Mouse (Mus musculus) neutrophil, adult 5-6 weeks (primary cell): Measurements from ENCODE around the gene Hist1h2ae. TPM values are rescaled to one million over a fixed set of nuclear protein-coding genes. Genes with fewer than 3 reads are reported as not detected.
"Not testable (repeated sequence)": the region's sequence is repeated elsewhere in the genome, so short reads cannot be mapped to it uniquely, and the experiment has no call there.

Experiments used
- ATAC-seq: fragments of 151-379, 151-347 bp; 2 replicates; pipeline ENCODE4 v1.8.0; 2017; ENCODE audit warnings: mild to moderate bottlenecking, moderate TSS enrichment; ENCODE audit not compliant: insufficient number of reproducible peaks, poor library complexity, low FRiP score, severe bottlenecking; ENCODE audit errors: extremely low read depth
- total RNA-seq: library from RNA; stranded (forward); fragments of 200-1000 nt; gene quantifications from 2 replicates; pipeline ENCODE4 v1.2.3, GENCODE M21; 2017

Hist1h2ae gene
- total RNA-seq, 1 experiment from 2014 or later = 13.6 TPM

DNA sequence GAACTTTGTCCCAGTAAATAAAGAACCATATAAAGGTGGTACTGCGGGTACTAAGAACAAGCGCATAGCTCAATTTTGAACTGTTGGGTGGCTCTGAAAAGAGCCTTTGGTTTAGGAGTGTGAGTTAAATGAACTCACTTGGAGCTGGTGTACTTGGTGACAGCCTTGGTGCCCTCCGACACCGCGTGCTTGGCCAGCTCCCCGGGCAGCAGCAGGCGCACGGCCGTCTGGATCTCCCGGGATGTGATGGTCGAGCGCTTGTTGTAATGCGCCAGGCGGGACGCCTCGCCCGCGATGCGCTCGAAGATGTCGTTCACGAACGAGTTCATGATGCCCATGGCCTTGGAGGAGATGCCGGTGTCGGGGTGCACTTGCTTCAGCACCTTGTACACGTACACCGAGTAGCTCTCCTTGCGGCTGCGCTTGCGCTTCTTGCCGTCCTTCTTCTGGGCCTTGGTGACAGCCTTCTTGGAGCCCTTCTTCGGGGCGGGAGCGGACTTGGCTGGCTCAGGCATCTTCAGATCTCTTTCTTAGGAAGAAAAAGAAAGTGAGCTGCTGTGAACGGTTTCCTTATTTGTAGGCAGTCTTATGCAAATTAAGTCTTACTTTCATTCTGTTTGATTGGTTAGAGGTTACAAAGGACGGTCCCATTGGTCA, 14.6 kb upstream of the Hist1h2ae start:
- peak; percentile 86 for ATAC-seq

- ATAC-seq = peak; percentile 42; the same call in 1 of the 2 replicates
Measured at GRCm38 (mm10) chr13:23585029-23585441, 14.0 kb upstream of the Hist1h2ae start.

DNA sequence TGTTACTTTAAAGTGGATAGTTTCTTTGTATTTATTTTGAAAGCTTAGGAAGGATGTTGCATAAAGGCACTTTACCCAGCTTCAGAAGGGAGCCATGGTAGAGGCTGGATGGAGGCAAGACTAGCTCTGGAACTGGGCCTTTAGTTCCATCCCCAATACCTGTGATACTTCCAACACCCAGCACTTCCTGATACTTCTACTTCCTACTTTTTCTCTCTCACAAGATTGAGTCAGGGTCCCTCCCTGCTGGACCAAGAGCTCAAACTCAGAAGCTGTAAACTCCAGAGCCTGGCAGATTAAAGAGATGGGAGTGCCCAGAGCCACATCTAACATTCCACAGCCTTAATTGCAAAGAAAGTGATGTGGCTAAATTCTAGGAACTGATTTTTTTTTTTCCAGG, 13.3 kb upstream of the Hist1h2ae start:
- no peak for ATAC-seq

- ATAC-seq = no peak
Measured at GRCm38 (mm10) chr13:23583387-23584068, 12.5 kb upstream of the Hist1h2ae start.

- ATAC-seq = no peak
Measured at GRCm38 (mm10) chr13:23582219-23583056, 11.4 kb upstream of the Hist1h2ae start.

DNA sequence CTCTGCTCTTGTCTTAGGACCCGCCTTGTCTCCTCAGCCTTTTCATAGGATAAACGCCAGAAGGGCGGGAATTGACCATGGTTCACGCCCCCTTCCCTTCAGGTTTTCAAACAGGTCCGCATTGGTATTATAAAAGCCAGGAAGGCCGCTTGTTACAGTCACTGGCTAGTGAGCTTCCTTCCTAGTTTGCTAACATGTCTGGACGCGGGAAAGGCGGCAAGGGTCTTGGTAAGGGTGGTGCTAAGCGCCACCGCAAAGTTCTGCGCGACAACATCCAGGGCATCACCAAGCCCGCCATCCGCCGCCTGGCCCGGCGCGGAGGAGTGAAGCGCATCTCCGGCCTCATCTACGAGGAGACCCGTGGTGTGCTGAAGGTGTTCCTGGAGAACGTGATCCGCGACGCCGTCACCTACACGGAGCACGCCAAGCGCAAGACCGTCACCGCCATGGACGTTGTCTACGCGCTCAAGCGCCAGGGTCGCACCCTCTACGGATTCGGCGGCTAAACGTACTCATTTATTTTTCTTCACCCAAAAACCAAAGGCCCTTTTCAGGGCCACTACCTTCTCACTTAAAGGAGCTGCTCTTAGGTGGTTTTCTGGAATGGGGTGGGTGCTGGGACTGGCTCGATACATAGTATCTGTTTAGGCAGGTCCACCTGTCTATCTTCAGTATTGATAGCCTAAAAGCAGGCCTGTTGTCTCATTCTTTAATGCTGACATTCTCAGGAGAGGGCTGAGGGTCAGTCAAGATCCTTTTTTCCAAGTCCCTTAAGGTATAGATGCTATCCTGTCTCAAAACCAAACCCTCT, 10.6 kb upstream of the Hist1h2ae start, which contains the start of gene Hist1h4d:
Gene Hist1h4d (plus strand): TSS at position 191 of the 811 bp plus-strand sequence.
- ATAC-seq = peak; percentile 62

DNA sequence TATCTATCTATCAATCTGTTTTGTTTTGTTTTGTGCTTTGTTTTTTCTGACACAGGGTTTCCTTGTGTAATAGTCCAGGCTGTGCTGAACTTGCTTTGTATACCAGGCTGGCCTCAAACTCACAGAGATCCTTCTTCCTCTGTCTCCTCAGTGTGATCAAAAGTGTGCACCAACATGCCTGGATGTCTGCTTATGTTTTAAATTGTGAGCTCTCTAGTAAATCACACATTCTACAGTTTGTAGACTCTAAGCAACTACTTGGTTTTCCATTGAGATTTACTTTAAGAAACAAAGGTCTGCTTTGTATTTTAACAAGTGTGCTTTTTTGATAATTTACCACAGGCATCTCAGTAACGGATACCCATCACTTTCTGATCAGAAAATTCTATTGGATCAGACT, 6.8 kb upstream of the Hist1h2ae start:
- ATAC-seq = no peak

- no peak for ATAC-seq
Measured at GRCm38 (mm10) chr13:23576906-23577639, 6.1 kb upstream of the Hist1h2ae start.

- ATAC-seq = no peak
Measured at GRCm38 (mm10) chr13:23576351-23576881, 5.4 kb upstream of the Hist1h2ae start.

- not testable (repeated sequence) for ATAC-seq
Measured at GRCm38 (mm10) chr13:23575864-23576313, 4.9 kb upstream of the Hist1h2ae start.

GRCm38 (mm10) chr13:23575271-23575851, 4.3 kb upstream of the Hist1h2ae start, which contains the start of gene Hist1h3d:
Gene Hist1h3d (plus strand): TSS chr13:23575763.
- ATAC-seq = peak; percentile 53; the same call in 1 of the 2 replicates

DNA sequence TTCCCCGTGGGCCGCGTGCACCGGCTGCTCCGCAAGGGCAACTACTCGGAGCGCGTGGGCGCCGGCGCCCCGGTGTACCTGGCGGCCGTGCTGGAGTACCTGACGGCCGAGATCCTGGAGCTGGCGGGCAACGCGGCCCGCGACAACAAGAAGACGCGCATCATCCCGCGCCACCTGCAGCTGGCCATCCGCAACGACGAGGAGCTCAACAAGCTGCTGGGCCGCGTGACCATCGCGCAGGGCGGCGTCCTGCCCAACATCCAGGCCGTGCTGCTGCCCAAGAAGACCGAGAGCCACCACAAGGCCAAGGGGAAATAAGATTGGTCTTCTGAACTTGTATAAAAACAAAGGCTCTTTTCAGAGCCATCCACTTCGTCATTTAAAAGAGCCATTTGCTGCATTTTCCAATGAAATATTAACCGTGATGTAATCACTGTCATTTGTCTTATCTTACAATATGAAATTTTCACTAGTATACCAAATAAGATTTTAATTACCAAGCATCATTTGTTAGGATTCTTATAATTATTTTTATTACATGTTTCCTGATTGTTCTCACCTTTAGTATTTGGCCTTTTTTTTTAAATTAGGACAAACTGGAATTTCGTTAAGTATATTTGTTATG, 3.6 kb upstream of the Hist1h2ae start:
- not testable (repeated sequence) for ATAC-seq

DNA sequence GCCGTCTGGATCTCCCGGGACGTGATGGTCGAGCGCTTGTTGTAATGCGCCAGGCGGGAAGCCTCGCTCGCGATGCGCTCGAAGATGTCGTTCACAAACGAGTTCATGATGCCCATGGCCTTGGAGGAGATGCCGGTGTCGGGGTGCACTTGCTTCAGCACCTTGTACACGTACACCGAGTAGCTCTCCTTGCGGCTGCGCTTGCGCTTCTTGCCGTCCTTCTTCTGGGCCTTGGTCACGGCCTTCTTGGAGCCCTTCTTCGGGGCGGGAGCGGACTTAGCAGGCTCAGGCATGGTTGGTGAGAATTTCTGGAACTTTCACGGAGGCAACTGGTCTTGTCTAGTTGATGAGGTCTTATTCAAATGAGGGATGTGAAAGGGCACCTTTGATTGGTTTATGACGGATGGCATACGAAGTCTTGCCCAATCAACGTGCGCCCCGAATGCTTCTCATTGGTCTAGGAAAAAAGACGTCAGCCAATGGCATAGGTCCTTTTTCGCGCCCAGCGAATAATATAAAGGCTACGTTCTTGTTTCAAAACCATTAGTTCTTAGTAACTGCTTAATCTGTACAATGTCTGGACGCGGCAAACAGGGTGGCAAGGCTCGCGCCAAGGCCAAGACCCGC, 3.0 kb upstream of the Hist1h2ae start, which contains the start of the genes Hist1h2bf and Hist1h2ad:
Gene Hist1h2bf (minus strand): TSS at position 299 of the 627 bp plus-strand sequence.
Gene Hist1h2ad (plus strand): TSS at position 484 of the 627 bp plus-strand sequence.
- ATAC-seq = peak; percentile 91

GRCm38 (mm10) chr13:23573034-23573897, 2.2 kb upstream of the Hist1h2ae start:
- not testable (repeated sequence) for ATAC-seq

DNA sequence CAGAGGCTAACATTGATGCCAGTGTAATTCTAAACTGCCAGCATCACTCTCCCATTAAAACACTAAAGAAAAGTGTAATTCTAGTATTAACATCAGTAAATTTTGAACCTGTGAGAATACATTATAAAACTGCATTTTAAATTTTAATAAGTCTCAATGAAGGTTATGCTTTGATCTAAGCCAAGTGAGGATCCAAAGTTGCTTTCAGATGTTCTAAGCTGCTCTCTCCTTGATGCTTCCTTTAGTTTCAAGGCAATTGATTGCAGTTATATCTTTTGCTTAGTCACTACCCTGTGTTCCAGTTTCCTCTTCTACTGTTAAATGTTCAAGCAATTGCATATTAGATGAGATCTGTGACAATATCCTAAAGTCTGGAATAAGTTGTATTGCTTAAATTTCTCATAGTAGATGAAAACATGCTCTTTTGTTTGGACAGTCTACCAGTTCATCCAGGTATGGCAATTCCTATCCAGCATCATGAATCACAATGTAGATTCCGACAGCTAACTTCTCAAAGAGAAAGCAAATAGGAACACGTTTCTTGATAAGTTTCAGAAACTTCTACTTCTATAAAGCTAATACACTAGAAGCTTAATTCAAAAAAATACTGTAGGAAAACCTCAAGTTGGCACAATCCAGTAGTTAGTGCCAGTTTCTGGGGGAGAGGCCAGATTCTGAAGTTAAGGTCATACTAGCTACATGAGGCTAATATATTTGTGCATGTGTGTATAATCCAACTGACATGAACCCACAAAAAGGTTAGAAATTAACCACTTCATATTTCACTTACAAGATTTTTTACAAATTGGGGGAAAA, 1.4 kb upstream of the Hist1h2ae start:
- no peak for ATAC-seq
